Mouse (Mus musculus): ENCODE data around the gene Neto2.

Gene Neto2

DNA sequence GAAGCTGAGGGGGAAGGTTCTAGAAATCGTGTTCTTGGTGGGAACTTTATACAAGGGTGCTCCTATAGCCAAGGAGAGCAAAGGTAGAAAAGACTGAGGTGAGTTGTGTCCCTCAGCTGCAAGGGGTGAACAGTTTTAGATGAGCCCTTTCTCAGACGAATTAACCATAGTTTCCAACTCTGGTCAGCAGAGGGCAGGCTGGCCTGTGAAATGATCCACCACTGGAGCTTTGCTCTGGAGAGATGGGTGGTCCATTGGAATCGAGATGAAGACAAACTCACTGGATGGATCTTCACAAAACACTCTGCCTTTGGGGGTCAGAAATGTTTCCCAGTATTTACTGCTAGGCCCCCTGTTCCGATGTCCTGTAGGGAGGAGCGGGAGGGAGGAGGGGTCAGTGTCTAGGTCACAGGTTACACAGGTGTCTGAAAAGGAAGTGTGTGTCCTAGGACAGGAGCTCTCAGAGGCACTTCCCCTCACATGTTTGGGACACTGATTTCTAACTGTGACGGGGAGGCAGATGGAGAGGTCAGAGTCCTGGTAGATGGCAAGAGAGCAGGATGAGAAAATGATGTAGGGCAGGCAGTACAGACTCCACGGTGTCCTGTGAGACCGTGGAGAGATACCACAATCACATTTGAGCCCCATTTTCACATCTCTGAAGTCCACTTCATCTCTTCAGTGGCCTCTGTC, 97.4 kb downstream of the Neto2 start:
- DNase-seq (ENCODE audit: low read depth, low spot score): no peak

- DNase-seq (ENCODE audit: low read depth, low spot score): no peak
Observed at GRCm38 (mm10) chr8:85602737-85603136, 98.0 kb downstream of the Neto2 start.

GRCm38 (mm10) chr8:85601741-85602140, 99.0 kb downstream of the Neto2 start:
- no peak for DNase-seq (ENCODE audit: low read depth, low spot score)

DNA sequence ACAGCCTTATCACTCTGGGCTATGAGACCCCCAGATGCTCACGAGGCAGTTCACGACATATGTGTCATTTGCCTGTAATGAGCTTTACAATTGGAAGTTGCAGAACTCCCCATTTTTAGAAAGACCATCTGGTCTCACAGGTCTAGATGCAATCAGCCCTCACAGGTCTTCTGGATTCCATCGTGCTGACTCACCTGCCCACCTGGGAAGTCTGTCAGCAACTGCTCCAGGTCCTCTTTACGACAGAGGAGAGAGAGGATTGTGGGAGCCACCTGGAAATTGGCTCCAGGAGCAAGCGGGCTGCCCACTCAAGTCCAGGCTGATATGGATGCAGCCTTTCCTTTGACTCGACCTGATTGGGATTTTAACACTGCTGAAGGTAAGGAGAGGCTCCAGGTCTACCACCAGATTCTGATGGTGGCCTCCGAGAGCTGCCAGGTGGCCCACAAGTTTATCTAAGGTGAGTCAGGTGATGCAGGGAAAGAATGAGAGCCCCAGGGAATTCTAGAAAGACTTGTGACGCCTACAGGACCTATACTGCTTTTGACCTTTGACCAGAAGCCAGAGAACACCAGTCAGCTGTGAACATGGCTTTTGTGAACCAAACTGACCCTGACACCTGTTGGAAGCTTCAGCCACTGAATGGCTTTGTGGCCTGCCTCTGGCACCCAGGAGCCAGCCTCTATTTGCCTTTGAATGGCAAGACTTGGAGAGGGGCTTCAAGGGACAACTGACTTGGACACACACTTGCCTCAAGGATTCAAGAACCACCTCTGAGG, 103.1 kb downstream of the Neto2 start:
- no peak for DNase-seq (ENCODE audit: low read depth, low spot score)

DNA sequence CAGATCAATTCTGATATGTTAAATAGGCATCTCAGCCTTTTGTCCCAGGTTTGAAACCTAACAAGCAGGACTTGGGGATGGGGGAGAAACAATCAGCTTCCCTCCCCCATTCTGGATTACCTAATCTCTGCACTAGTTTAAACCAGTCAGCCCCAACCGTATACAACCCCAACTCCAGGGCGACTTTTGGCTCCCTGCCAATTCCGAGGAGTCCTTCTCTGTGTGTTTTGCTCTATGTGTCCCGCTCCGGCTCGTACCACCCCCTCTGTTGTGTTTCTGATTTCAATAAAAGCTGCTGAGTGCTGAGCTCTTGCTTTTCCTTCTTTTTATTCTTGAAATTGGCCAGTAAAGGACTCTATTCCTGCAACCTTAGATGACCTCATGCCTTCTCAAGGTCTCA, 105.3 kb downstream of the Neto2 start:
- DNase-seq (ENCODE audit: low read depth, low spot score): no peak

DNA sequence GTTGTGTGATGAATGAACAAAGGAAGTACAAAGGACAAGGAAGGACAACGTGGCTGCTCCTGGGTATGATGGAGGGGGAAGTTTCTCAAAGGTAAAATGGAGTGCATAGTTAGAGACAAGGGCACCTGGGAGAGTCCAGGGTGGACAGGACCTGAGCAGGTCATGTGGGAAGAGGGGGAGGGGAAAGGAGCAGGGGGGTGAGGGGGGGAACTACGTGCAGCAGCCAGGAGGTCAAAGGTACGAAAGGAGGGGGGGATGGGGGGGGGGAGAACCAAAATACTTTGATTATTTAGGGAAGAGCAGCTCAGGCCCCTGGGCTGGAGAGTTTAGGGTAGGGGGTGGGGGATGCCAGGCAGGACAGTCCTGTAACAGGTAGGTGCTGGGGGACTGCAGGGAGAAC, 105.7 kb downstream of the Neto2 start:
- no peak for DNase-seq (ENCODE audit: low read depth, low spot score)

DNA sequence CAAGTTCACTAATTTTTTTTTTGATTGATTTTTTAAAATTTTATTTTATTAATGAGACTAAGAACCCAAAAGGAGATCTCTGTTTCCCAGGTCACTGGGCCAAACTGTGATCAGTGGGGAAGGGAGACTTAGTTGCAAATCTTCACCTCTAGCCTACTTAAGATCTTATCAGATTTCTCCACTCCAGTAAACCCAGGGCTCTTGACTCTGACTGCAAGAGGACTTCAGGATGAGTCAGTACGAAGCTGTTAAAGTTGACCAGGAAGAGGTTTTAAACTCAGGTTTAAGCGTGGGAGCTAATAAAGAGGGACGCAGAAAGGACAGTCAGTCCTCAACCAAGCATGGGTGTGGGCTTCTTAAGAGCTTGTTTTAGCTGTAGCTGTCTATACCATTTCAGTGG, 107.4 kb downstream of the Neto2 start:
- no peak for DNase-seq (ENCODE audit: low read depth, low spot score)

DNA sequence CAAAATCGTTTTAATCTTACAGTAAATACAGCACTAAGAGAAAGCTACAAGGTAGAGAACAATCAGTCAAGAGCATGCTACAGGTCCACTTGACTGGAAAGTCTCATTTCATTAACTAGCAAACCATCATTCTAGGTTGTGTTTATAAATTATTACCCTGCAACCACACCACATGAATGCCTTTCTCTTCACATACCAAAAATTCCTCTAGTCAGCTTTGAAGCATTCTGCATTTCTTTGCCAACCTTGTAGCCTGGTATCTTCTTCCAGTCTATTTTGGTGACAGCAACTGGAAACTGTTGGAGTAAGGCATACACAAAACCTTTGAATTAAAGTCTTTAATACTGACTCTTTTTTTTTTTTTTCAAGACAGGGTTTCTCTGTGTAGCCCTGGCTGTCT, 109.2 kb downstream of the Neto2 start:
- no peak for DNase-seq (ENCODE audit: low read depth, low spot score)

- no peak for DNase-seq (ENCODE audit: low read depth, low spot score)
Observed at GRCm38 (mm10) chr8:85590258-85590657, 110.5 kb downstream of the Neto2 start.

DNA sequence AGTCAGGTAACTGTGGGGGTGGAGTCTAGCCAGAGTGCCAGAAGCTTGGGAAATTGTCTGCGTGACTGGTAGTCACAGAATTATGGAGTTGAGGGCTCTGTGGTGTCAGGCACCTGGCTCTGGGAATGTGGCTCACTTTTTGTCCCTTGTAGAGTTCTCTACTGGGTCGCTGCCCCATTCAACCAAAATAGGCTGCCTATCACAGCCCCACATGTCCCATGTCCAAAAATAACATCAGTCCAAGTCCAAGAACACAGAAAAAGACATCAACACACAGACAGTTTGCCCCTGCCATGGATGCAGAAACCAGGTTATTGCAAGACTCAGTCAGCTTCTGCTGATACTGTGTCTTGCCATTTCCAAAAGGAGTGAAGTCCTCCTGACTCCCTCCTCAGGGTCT, 112.1 kb downstream of the Neto2 start:
- DNase-seq (ENCODE audit: low read depth, low spot score): no peak

Data from c-Kit-negative CD71-positive TER-119-positive erythroid progenitor cells, embryonic 14.5 days (primary cell).